Mouse (Mus musculus): ENCODE measurements around the gene Creg1. TPM values are rescaled to one million over a fixed set of nuclear protein-coding genes. Genes with fewer than 3 reads are reported as not detected.
"Not testable (repeated sequence)": the region's sequence is repeated elsewhere in the genome, so short reads cannot be mapped to it uniquely, and the experiment has no call there.

The Creg1 gene
- polyA plus RNA-seq, 1 experiment: 27.0 TPM

DNA sequence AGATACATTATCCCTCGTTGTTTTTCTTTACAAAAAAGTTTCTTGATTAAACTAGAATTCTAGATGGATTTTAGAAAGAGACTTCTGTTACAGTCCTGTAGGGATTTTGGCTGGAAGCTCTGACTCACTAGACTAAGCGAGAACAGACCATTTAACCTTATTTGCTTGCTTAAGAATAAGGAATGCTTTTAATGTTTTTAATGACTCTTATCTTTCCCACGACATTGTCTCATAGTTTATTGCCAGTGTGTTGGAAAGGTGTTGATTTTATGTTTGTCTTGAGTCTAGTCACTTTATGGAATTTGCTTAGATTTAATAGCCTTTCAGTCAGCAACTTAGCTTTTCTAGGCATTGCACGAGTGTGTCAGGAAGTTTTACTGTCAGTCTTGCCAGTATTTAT is 8.4 kb upstream of the Creg1 start:
- Histone ChIP-seq H3K4me3 (ENCODE audit: low read depth, low read length) (no peak overlapping the region), H3K27me3 (ENCODE audit: control insufficient read depth, insufficient read depth, low read length, poor library complexity, severe bottlenecking) (no peaks in the 10 kb centered on the region), H3K36me3 (ENCODE audit: control insufficient read depth, insufficient read depth, low read length, poor library complexity, severe bottlenecking) (no peaks in the 10 kb centered on the region), H3K4me1 (ENCODE audit: control insufficient read depth, insufficient read depth, low read length) (no peaks in the 10 kb centered on the region), H3K9me3 (replicated peaks; ENCODE audit: control insufficient read depth, insufficient read depth, low read length, poor library complexity, severe bottlenecking) (no peaks in the 10 kb centered on the region), H3K27ac (ENCODE audit: insufficient read depth, low read length) (no peak overlapping the region), H3K9ac (ENCODE audit: low read depth, poor library complexity, severe bottlenecking) (no peak overlapping the region)
- no peak for TF ChIP-seq EP300 (IDR thresholded peaks at IDR 0.05; ENCODE audit: insufficient read depth, low read depth, low read length)
- TF ChIP-seq CTCF (IDR thresholded peaks at IDR 0.05; ENCODE audit: low read depth, low read length): no peak
- TF ChIP-seq POLR2A (IDR thresholded peaks at IDR 0.05; ENCODE audit: insufficient read depth, low read length): no peak

DNA sequence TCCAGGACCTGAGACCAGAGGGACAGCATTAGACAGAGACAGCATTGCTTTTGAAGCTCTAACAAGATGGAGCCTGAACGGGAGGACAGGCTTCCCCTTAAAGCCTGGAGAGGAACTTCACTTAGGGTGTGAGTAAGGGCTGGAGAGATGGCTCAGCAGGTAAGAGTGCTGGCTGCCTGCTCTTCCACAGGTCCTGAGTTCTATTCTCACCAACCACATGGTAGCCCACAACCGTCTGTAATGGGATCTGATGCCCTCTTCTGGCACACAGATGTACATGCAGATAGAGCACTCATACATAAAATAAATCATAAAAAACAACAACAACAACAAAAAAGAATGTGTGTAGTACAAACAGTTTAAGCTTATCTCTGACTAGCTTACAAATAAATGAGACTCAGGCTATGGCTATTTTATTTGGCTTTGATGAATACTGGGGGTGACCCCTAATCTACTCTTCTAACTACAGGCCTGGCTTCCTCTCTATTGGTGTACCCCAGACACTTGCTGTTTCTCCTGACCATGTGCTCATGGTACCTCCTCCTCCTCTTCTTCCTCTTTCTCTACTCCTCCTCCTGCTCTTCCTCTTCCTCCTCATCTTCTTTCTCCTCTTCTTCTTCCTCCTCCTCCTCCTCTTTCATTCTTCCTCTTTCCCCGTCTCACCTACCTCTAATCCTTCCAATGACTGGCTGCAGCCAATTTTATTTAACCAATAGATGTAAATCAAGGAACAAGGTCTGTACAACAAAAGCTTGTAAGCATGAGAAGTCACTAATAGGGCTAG is 1.8 kb upstream of the Creg1 start:
- TF ChIP-seq POLR2A (IDR thresholded peaks at IDR 0.05; ENCODE audit: insufficient read depth, low read length): no peak
- no peaks in the 10 kb centered on the region for H3K36me3 ChIP-seq (ENCODE audit: control insufficient read depth, insufficient read depth, low read length, poor library complexity, severe bottlenecking)

DNA sequence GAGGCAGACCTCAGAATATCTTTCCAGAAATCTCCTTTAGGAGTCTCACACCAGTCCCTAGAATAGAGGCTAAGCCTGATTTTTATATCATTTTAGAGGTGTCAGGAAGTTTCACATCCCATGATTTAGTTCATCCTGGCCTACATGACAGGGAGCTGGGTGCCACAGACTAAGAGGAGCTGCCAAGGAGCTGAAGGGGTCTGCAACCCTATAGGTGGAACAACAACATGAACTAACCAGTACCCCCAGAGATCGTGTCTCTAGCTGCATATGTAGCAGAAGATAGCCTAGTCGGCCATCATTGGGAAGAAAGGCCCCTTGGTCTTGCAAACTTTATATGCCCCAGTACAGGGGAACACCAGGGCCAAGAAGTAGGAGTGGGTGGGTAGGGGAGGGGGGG is 1.0 kb upstream of the Creg1 start:
- H3K27ac ChIP-seq (ENCODE audit: insufficient read depth, low read length); H3K36me3 ChIP-seq (ENCODE audit: control insufficient read depth, insufficient read depth, low read length, poor library complexity, severe bottlenecking); H3K27me3 ChIP-seq (ENCODE audit: control insufficient read depth, insufficient read depth, low read length, poor library complexity, severe bottlenecking); H3K4me3 ChIP-seq (ENCODE audit: low read depth, low read length); H3K9me3 ChIP-seq (replicated peaks; ENCODE audit: control insufficient read depth, insufficient read depth, low read length, poor library complexity, severe bottlenecking); H3K4me1 ChIP-seq (ENCODE audit: control insufficient read depth, insufficient read depth, low read length); H3K9ac ChIP-seq (ENCODE audit: low read depth, poor library complexity, severe bottlenecking): not testable (repeated sequence)

More for the DNA sequence above, 1.8 kb upstream of the Creg1 start:
- Histone ChIP-seq H3K4me1 (ENCODE audit: control insufficient read depth, insufficient read depth, low read length) (peaks cover 2% of the 10 kb centered on the region), H3K27ac (ENCODE audit: insufficient read depth, low read length) (no peak overlapping the region), H3K9me3 (replicated peaks; ENCODE audit: control insufficient read depth, insufficient read depth, low read length, poor library complexity, severe bottlenecking) (no peaks in the 10 kb centered on the region), H3K4me3 (ENCODE audit: low read depth, low read length) (no peak overlapping the region), H3K27me3 (ENCODE audit: control insufficient read depth, insufficient read depth, low read length, poor library complexity, severe bottlenecking) (peaks cover 3% of the 10 kb centered on the region; the same call in 1 of the 2 replicates), H3K9ac (ENCODE audit: low read depth, poor library complexity, severe bottlenecking) (no peak overlapping the region)

- Histone ChIP-seq H3K9me3 (replicated peaks; ENCODE audit: control insufficient read depth, insufficient read depth, low read length, poor library complexity, severe bottlenecking) (no peaks in the 10 kb centered on the region), H3K9ac (ENCODE audit: low read depth, poor library complexity, severe bottlenecking) (no peak overlapping the region), H3K36me3 (ENCODE audit: control insufficient read depth, insufficient read depth, low read length, poor library complexity, severe bottlenecking) (no peaks in the 10 kb centered on the region), H3K4me1 (ENCODE audit: control insufficient read depth, insufficient read depth, low read length) (peaks cover 2% of the 10 kb centered on the region), H3K27ac (ENCODE audit: insufficient read depth, low read length) (no peak overlapping the region), H3K27me3 (ENCODE audit: control insufficient read depth, insufficient read depth, low read length, poor library complexity, severe bottlenecking) (peaks cover 3% of the 10 kb centered on the region; the same call in 1 of the 2 replicates), H3K4me3 (ENCODE audit: low read depth, low read length) (no peak overlapping the region)
- TF ChIP-seq EP300 (IDR thresholded peaks at IDR 0.05; ENCODE audit: insufficient read depth, low read depth, low read length): no peak
- TF ChIP-seq CTCF (IDR thresholded peaks at IDR 0.05; ENCODE audit: low read depth, low read length): no peak
- no peak for TF ChIP-seq POLR2A (IDR thresholded peaks at IDR 0.05; ENCODE audit: insufficient read depth, low read length)
These were observed 472 bp upstream of the Creg1 start for GRCm38 (mm10) chr1:165762914-165763634.

GRCm38 (mm10) chr1:165764571-165764970 is 1.0 kb downstream of the Creg1 start:
- Histone ChIP-seq H3K4me1 (ENCODE audit: control insufficient read depth, insufficient read depth, low read length) (peaks cover 2% of the 10 kb centered on the region), H3K9ac (ENCODE audit: low read depth, poor library complexity, severe bottlenecking) (peak overlapping the region; percentile 46), H3K27ac (ENCODE audit: insufficient read depth, low read length) (no peak overlapping the region), H3K9me3 (replicated peaks; ENCODE audit: control insufficient read depth, insufficient read depth, low read length, poor library complexity, severe bottlenecking) (no peaks in the 10 kb centered on the region), H3K27me3 (ENCODE audit: control insufficient read depth, insufficient read depth, low read length, poor library complexity, severe bottlenecking) (peaks cover 3% of the 10 kb centered on the region; the same call in 1 of the 2 replicates), H3K4me3 (ENCODE audit: low read depth, low read length) (peak overlapping the region; percentile 74), H3K36me3 (ENCODE audit: control insufficient read depth, insufficient read depth, low read length, poor library complexity, severe bottlenecking) (no peaks in the 10 kb centered on the region)
- TF ChIP-seq EP300 (IDR thresholded peaks at IDR 0.05; ENCODE audit: insufficient read depth, low read depth, low read length): no peak
- TF ChIP-seq POLR2A (IDR thresholded peaks at IDR 0.05; ENCODE audit: insufficient read depth, low read length): no peak
- no peak for TF ChIP-seq CTCF (IDR thresholded peaks at IDR 0.05; ENCODE audit: low read depth, low read length)

GRCm38 (mm10) chr1:165765041-165765440 is 1.5 kb downstream of the Creg1 start:
- no peaks in the 10 kb centered on the region for H3K9me3 ChIP-seq (replicated peaks; ENCODE audit: control insufficient read depth, insufficient read depth, low read length, poor library complexity, severe bottlenecking)
- H3K4me3 ChIP-seq (ENCODE audit: low read depth, low read length): no peak overlapping the region
- TF ChIP-seq POLR2A (IDR thresholded peaks at IDR 0.05; ENCODE audit: insufficient read depth, low read length) (no peak), EP300 (IDR thresholded peaks at IDR 0.05; ENCODE audit: insufficient read depth, low read depth, low read length) (no peak), CTCF (IDR thresholded peaks at IDR 0.05; ENCODE audit: low read depth, low read length) (no peak)
- peaks cover 2% of the 10 kb centered on the region for H3K4me1 ChIP-seq (ENCODE audit: control insufficient read depth, insufficient read depth, low read length)
- no peak overlapping the region for H3K9ac ChIP-seq (ENCODE audit: low read depth, poor library complexity, severe bottlenecking)
- H3K27ac ChIP-seq (ENCODE audit: insufficient read depth, low read length): no peak overlapping the region
- peaks cover 3% of the 10 kb centered on the region; the same call in 1 of the 2 replicates for H3K27me3 ChIP-seq (ENCODE audit: control insufficient read depth, insufficient read depth, low read length, poor library complexity, severe bottlenecking)
- no peaks in the 10 kb centered on the region for H3K36me3 ChIP-seq (ENCODE audit: control insufficient read depth, insufficient read depth, low read length, poor library complexity, severe bottlenecking)

All from ES-Bruce4 (cell line).